Mouse (Mus musculus): ENCODE data around the gene Slc2a1. TPM values are rescaled to one million over a fixed set of nuclear protein-coding genes. Genes with fewer than 3 reads are reported as not detected.
A peak's percentile ranks its signal among the peaks of the same experiment; 100 is the strongest.

Gene Slc2a1
- polyA plus RNA-seq, 1 experiment from 2014 or later: 166 TPM

GRCm38 (mm10) chr4:119098216-119099210 lies 10.0 kb upstream of the Slc2a1 start:
- WGBS: 59% methylated on average over 8 of the region's 8 CpGs
- Histone ChIP-seq H3K4me1 (ENCODE audit: control insufficient read depth in 2 of 2, insufficient read depth in 2 of 2, low read length in 2 of 2) (peaks cover 10 to 19% of the 10 kb centered on the region in 2 experiments), H3K4me3 (ENCODE audit: control insufficient read depth in 1 of 2, insufficient read depth in 1 of 2, low read depth in 1 of 2, low read length in 2 of 2) (no peak overlapping the region), H3K9ac (ENCODE audit: low read length) (no peak overlapping the region), H3K36me3 (ENCODE audit: control insufficient read depth, insufficient read depth, low read length) (no peaks in the 10 kb centered on the region), H3K27ac (replicated peaks in 1 of 2; ENCODE audit: control insufficient read depth in 1 of 2, insufficient read depth in 1 of 2, low read depth in 2 of 2, low read length in 2 of 2) (no peak overlapping the region), H3K27me3 (ENCODE audit: control insufficient read depth, insufficient read depth, low read length) (no peaks in the 10 kb centered on the region), H3K9me3 (ENCODE audit: control insufficient read depth, low read length) (no peaks in the 10 kb centered on the region), H3K4me2 (ENCODE audit: low read length) (no peak overlapping the region)
- ATAC-seq (ENCODE audit: insufficient number of reproducible peaks, insufficient read depth, low FRiP score, low read depth): no peak

- Histone ChIP-seq H3K4me1 (ENCODE audit: control insufficient read depth in 2 of 2, insufficient read depth in 2 of 2, low read length in 2 of 2) (peaks cover 16 to 17% of the 10 kb centered on the region in 2 experiments), H3K27ac (replicated peaks in 1 of 2; ENCODE audit: control insufficient read depth in 1 of 2, insufficient read depth in 1 of 2, low read depth in 2 of 2, low read length in 2 of 2) (no peak overlapping the region), H3K9ac (ENCODE audit: low read length) (no peak overlapping the region), H3K9me3 (ENCODE audit: control insufficient read depth, low read length) (no peaks in the 10 kb centered on the region), H3K27me3 (ENCODE audit: control insufficient read depth, insufficient read depth, low read length) (no peaks in the 10 kb centered on the region), H3K4me2 (ENCODE audit: low read length) (no peak overlapping the region), H3K4me3 (ENCODE audit: control insufficient read depth in 1 of 2, insufficient read depth in 1 of 2, low read depth in 1 of 2, low read length in 2 of 2) (no peak overlapping the region), H3K36me3 (ENCODE audit: control insufficient read depth, insufficient read depth, low read length) (no peaks in the 10 kb centered on the region)
- ATAC-seq (ENCODE audit: insufficient number of reproducible peaks, insufficient read depth, low FRiP score, low read depth): no peak
- WGBS: 90% methylated on average over 3 of the region's 3 CpGs
These were observed 7.1 kb upstream of the Slc2a1 start for GRCm38 (mm10) chr4:119101392-119101791.

- Histone ChIP-seq H3K27me3 (ENCODE audit: control insufficient read depth, insufficient read depth, low read length) (no peaks in the 10 kb centered on the region), H3K4me2 (ENCODE audit: low read length) (no peak overlapping the region), H3K27ac (replicated peaks in 1 of 2; ENCODE audit: control insufficient read depth in 1 of 2, insufficient read depth in 1 of 2, low read depth in 2 of 2, low read length in 2 of 2) (no peak overlapping the region), H3K36me3 (ENCODE audit: control insufficient read depth, insufficient read depth, low read length) (no peaks in the 10 kb centered on the region), H3K4me1 (ENCODE audit: control insufficient read depth in 2 of 2, insufficient read depth in 2 of 2, low read length in 2 of 2) (peaks cover 13 to 16% of the 10 kb centered on the region in 2 experiments; a peak in 3 of 4 replicates), H3K9ac (ENCODE audit: low read length) (no peak overlapping the region), H3K4me3 (ENCODE audit: control insufficient read depth in 1 of 2, insufficient read depth in 1 of 2, low read depth in 1 of 2, low read length in 2 of 2) (no peak overlapping the region), H3K9me3 (ENCODE audit: control insufficient read depth, low read length) (no peaks in the 10 kb centered on the region)
- no peak for ATAC-seq (ENCODE audit: insufficient number of reproducible peaks, insufficient read depth, low FRiP score, low read depth)
- 71% methylated on average over 7 of the region's 7 CpGs for WGBS
These were observed 6.0 kb upstream of the Slc2a1 start for GRCm38 (mm10) chr4:119102350-119103126.

GRCm38 (mm10) chr4:119104847-119105246 lies 3.7 kb upstream of the Slc2a1 start:
- no peak overlapping the region for H3K4me3 ChIP-seq (ENCODE audit: control insufficient read depth in 1 of 2, insufficient read depth in 1 of 2, low read depth in 1 of 2, low read length in 2 of 2)
- no peak for ATAC-seq (ENCODE audit: insufficient number of reproducible peaks, insufficient read depth, low FRiP score, low read depth)
- no peaks in the 10 kb centered on the region for H3K36me3 ChIP-seq (ENCODE audit: control insufficient read depth, insufficient read depth, low read length)
- WGBS: 47% methylated on average over 4 of the region's 4 CpGs
- H3K9me3 ChIP-seq (ENCODE audit: control insufficient read depth, low read length): no peaks in the 10 kb centered on the region
- H3K27ac ChIP-seq (replicated peaks in 1 of 2; ENCODE audit: control insufficient read depth in 1 of 2, insufficient read depth in 1 of 2, low read depth in 2 of 2, low read length in 2 of 2): peak overlapping the region in 1 of 2 experiments; percentile 73; a peak in 2 of 4 replicates
- H3K27me3 ChIP-seq (ENCODE audit: control insufficient read depth, insufficient read depth, low read length): no peaks in the 10 kb centered on the region
- peak overlapping the region; percentile 60; the same call in 1 of the 2 replicates for H3K9ac ChIP-seq (ENCODE audit: low read length)
- peaks cover 15 to 26% of the 10 kb centered on the region in 2 experiments; a peak in 3 of 4 replicates for H3K4me1 ChIP-seq (ENCODE audit: control insufficient read depth in 2 of 2, insufficient read depth in 2 of 2, low read length in 2 of 2)
- peak overlapping the region; percentile 57 for H3K4me2 ChIP-seq (ENCODE audit: low read length)

- H3K4me1 ChIP-seq (ENCODE audit: control insufficient read depth in 2 of 2, insufficient read depth in 2 of 2, low read length in 2 of 2): peaks cover 15 to 35% of the 10 kb centered on the region in 2 experiments; a peak in 3 of 4 replicates
- peak; percentile 63; the same call in 1 of the 2 replicates for ATAC-seq (ENCODE audit: insufficient number of reproducible peaks, insufficient read depth, low FRiP score, low read depth)
- no peaks in the 10 kb centered on the region for H3K36me3 ChIP-seq (ENCODE audit: control insufficient read depth, insufficient read depth, low read length)
- no peaks in the 10 kb centered on the region for H3K27me3 ChIP-seq (ENCODE audit: control insufficient read depth, insufficient read depth, low read length)
- WGBS: 2% methylated on average over 18 of the region's 18 CpGs
- H3K9ac ChIP-seq (ENCODE audit: low read length): peak overlapping the region; percentile 60
- H3K27ac ChIP-seq (replicated peaks in 1 of 2; ENCODE audit: control insufficient read depth in 1 of 2, insufficient read depth in 1 of 2, low read depth in 2 of 2, low read length in 2 of 2): peak overlapping the region; percentile 63 to 73
- H3K4me2 ChIP-seq (ENCODE audit: low read length): peak overlapping the region; percentile 57
- H3K9me3 ChIP-seq (ENCODE audit: control insufficient read depth, low read length): no peaks in the 10 kb centered on the region
- H3K4me3 ChIP-seq (ENCODE audit: control insufficient read depth in 1 of 2, insufficient read depth in 1 of 2, low read depth in 1 of 2, low read length in 2 of 2): peak overlapping the region; percentile 29 to 50
These were observed 2.8 kb upstream of the Slc2a1 start for GRCm38 (mm10) chr4:119105704-119106103.

- H3K27me3 ChIP-seq (ENCODE audit: control insufficient read depth, insufficient read depth, low read length): no peaks in the 10 kb centered on the region
- H3K4me2 ChIP-seq (ENCODE audit: low read length): peak overlapping the region; percentile 68
- peak overlapping the region; percentile 90 to 100 for H3K4me3 ChIP-seq (ENCODE audit: control insufficient read depth in 1 of 2, insufficient read depth in 1 of 2, low read depth in 1 of 2, low read length in 2 of 2)
- WGBS: 69% methylated on average over 2 of the region's 2 CpGs
- peaks cover 15% of the 10 kb centered on the region for H3K36me3 ChIP-seq (ENCODE audit: control insufficient read depth, insufficient read depth, low read length)
- H3K9ac ChIP-seq (ENCODE audit: low read length): peak overlapping the region; percentile 97
- H3K27ac ChIP-seq (replicated peaks in 1 of 2; ENCODE audit: control insufficient read depth in 1 of 2, insufficient read depth in 1 of 2, low read depth in 2 of 2, low read length in 2 of 2): peak overlapping the region in 1 of 2 experiments; percentile 99; a peak in 2 of 4 replicates
- no peaks in the 10 kb centered on the region for H3K9me3 ChIP-seq (ENCODE audit: control insufficient read depth, low read length)
- H3K4me1 ChIP-seq (ENCODE audit: control insufficient read depth in 2 of 2, insufficient read depth in 2 of 2, low read length in 2 of 2): peaks cover 23 to 53% of the 10 kb centered on the region in 2 experiments
- ATAC-seq (ENCODE audit: insufficient number of reproducible peaks, insufficient read depth, low FRiP score, low read depth): no peak
These were observed 644 bp upstream of the Slc2a1 start for GRCm38 (mm10) chr4:119107867-119108266.

GRCm38 (mm10) chr4:119109640-119110039 lies 1.1 kb downstream of the Slc2a1 start:
- peaks cover 27 to 70% of the 10 kb centered on the region in 2 experiments for H3K4me1 ChIP-seq (ENCODE audit: control insufficient read depth in 2 of 2, insufficient read depth in 2 of 2, low read length in 2 of 2)
- peak overlapping the region; percentile 89 to 99 for H3K27ac ChIP-seq (replicated peaks in 1 of 2; ENCODE audit: control insufficient read depth in 1 of 2, insufficient read depth in 1 of 2, low read depth in 2 of 2, low read length in 2 of 2)
- peak overlapping the region; percentile 68 for H3K4me2 ChIP-seq (ENCODE audit: low read length)
- ATAC-seq (ENCODE audit: insufficient number of reproducible peaks, insufficient read depth, low FRiP score, low read depth): no peak
- H3K36me3 ChIP-seq (ENCODE audit: control insufficient read depth, insufficient read depth, low read length): peaks cover 31% of the 10 kb centered on the region
- 8% methylated on average over 11 of the region's 11 CpGs for WGBS
- no peaks in the 10 kb centered on the region for H3K27me3 ChIP-seq (ENCODE audit: control insufficient read depth, insufficient read depth, low read length)
- peak overlapping the region; percentile 97 for H3K9ac ChIP-seq (ENCODE audit: low read length)
- no peaks in the 10 kb centered on the region for H3K9me3 ChIP-seq (ENCODE audit: control insufficient read depth, low read length)
- peak overlapping the region; percentile 90 to 100 for H3K4me3 ChIP-seq (ENCODE audit: control insufficient read depth in 1 of 2, insufficient read depth in 1 of 2, low read depth in 1 of 2, low read length in 2 of 2)
